23 mouse cellular contexts compared by ENCODE assay signal in genomic region chr3:28358391-28358790, GRCm38 (mm10).
"Had no signal": no experiment of that assay in that cellular context is flagged by ENCODE, and none has a peak within 500 bp of the region (broad histone marks: within the 10 kb centered on the region; RNA-seq: fewer than 3 reads in every experiment).

No protein-coding gene starts in this region.

- H3K9ac ChIP-seq: limb, embryonic 12.5 days; limb, embryonic 13.5 days; limb, embryonic 15.5 days; liver, embryonic 12.5 days; liver, embryonic 13.5 days; liver, embryonic 14.5 days; liver, embryonic 15.5 days; liver, postnatal 0 days; lung, embryonic 14.5 days; lung, embryonic 15.5 days; midbrain, embryonic 12.5 days; midbrain, embryonic 13.5 days; midbrain, embryonic 15.5 days; neural tube, embryonic 12.5 days had no signal

- H3K4me1 ChIP-seq: midbrain, embryonic 12.5 days; midbrain, embryonic 13.5 days; neural tube, embryonic 12.5 days had no signal

- H3K4me2 ChIP-seq: limb, embryonic 15.5 days; liver, embryonic 11.5 days; liver, embryonic 12.5 days; liver, embryonic 13.5 days; liver, embryonic 15.5 days; lung, embryonic 14.5 days; lung, embryonic 15.5 days; midbrain, embryonic 12.5 days; midbrain, embryonic 13.5 days; midbrain, embryonic 15.5 days; neural tube, embryonic 12.5 days had no signal

- H3K36me3 ChIP-seq: limb, embryonic 10.5 days; limb, embryonic 12.5 days; limb, embryonic 13.5 days; limb, embryonic 15.5 days; liver, embryonic 13.5 days; liver, embryonic 15.5 days; lung, embryonic 15.5 days; midbrain, embryonic 12.5 days; neural tube, embryonic 12.5 days had no signal

- DNase-seq: left cerebral cortex, postnatal 4 days; liver, embryonic 13.5 days; liver, postnatal 0 days; lung, adult 2 months; midbrain, embryonic 14.5 days had no signal

- H3K4me3 ChIP-seq: left cerebral cortex, adult 2 months; limb, embryonic 10.5 days; limb, embryonic 12.5 days; limb, embryonic 13.5 days; limb, embryonic 15.5 days; liver, embryonic 12.5 days; liver, embryonic 13.5 days; liver, embryonic 15.5 days; lung, embryonic 15.5 days; midbrain, embryonic 12.5 days; midbrain, embryonic 13.5 days; midbrain, embryonic 15.5 days; neural tube, embryonic 12.5 days had no signal

- ATAC-seq: liver, postnatal 0 days; midbrain, embryonic 13.5 days; midbrain, embryonic 15.5 days; midbrain, embryonic 16.5 days had no signal

- H3K27ac ChIP-seq: left cerebral cortex, adult 2 months; limb, embryonic 12.5 days; limb, embryonic 13.5 days; limb, embryonic 15.5 days; liver, embryonic 12.5 days; liver, embryonic 13.5 days; liver, embryonic 14.5 days; liver, embryonic 15.5 days; lung, embryonic 15.5 days; macrophage; midbrain, embryonic 12.5 days; midbrain, embryonic 13.5 days; midbrain, embryonic 15.5 days; neural tube, embryonic 12.5 days had no signal

- H3K27me3 ChIP-seq: limb, embryonic 12.5 days; limb, embryonic 13.5 days; limb, embryonic 15.5 days; liver, embryonic 12.5 days; liver, embryonic 13.5 days; liver, embryonic 15.5 days; lung, embryonic 15.5 days; megakaryocyte, embryonic 14.5 days; midbrain, embryonic 12.5 days; midbrain, embryonic 13.5 days; midbrain, embryonic 15.5 days; neural tube, embryonic 12.5 days had no signal

- H3K9me3 ChIP-seq: limb, embryonic 10.5 days; limb, embryonic 12.5 days; limb, embryonic 13.5 days; limb, embryonic 15.5 days; liver, embryonic 12.5 days; liver, embryonic 13.5 days; liver, embryonic 15.5 days; lung, embryonic 15.5 days; midbrain, embryonic 12.5 days; midbrain, embryonic 15.5 days; neural tube, embryonic 12.5 days had no signal
